Mouse (Mus musculus) urinary bladder, postnatal 0 days (tissue): Measurements from ENCODE around the gene Dmrtc2. TPM values are rescaled to one million over a fixed set of nuclear protein-coding genes. Genes with fewer than 3 reads are reported as not detected.

Source experiments
- polyA plus RNA-seq: library from polyadenylated mRNA; unstranded; fragments of >200 nt; fragmentation: Nextera tagmentation; extraction: Ambion mirVana; gene quantifications from 2 replicates; pipeline ENCODE4 v1.2.1, GENCODE M21; 2015

The Dmrtc2 gene
- not detected in 2 replicates for polyA plus RNA-seq

GRCm38 (mm10) chr7:24869532-24870165 is at the start of gene Dmrtc2, which contains the start of gene Lypd4:
Gene Dmrtc2 (plus strand): TSS chr7:24870057.
Gene Lypd4 (minus strand): TSS chr7:24869941.

GRCm38 (mm10) chr7:24861913-24862312 is 7.9 kb upstream of the Dmrtc2 start, which contains the start of gene Gm9844:
Gene Gm9844 (plus strand): TSS chr7:24862213.

GRCm38 (mm10) chr7:24883896-24884692 is 14.2 kb downstream of the Dmrtc2 start, which contains the start of gene Rps19:
Gene Rps19 (plus strand): TSS chr7:24884371.

GRCm38 (mm10) chr7:24897224-24897623 is 27.4 kb downstream of the Dmrtc2 start, which contains the start of gene Cd79a:
Gene Cd79a (plus strand): TSS chr7:24897381.

GRCm38 (mm10) chr7:24902630-24903443 is 33.0 kb downstream of the Dmrtc2 start, which contains the start of gene Arhgef1:
Gene Arhgef1 (plus strand): TSS chr7:24902912.

Other genes starting within 250 kb of the Dmrtc2 start
- 8.4 and 12.9 TPM in 2 replicates for gene Lypd3, start 233.5 kb upstream of the Dmrtc2 start, polyA plus RNA-seq
- gene Tex101, start 193.4 kb upstream of the Dmrtc2 start, polyA plus RNA-seq, result not detected in 2 replicates
- not detected in 2 replicates for gene BC049730, start 160.8 kb upstream of the Dmrtc2 start, polyA plus RNA-seq
- gene Gm4763, start 143.1 kb upstream of the Dmrtc2 start, polyA plus RNA-seq, result not detected in 2 replicates
- gene Cd177, start 109.7 kb upstream of the Dmrtc2 start, polyA plus RNA-seq, result 0.82 TPM in 1 of 2 replicates, not detected in the other
- gene Ceacam10, start 92.9 kb upstream of the Dmrtc2 start, polyA plus RNA-seq, result 0.45 TPM in 1 of 2 replicates, not detected in the other
- 10.0 and 14.4 TPM in 2 replicates for gene Gm9844, start 7.8 kb upstream of the Dmrtc2 start, polyA plus RNA-seq
- not detected in 2 replicates for gene Lypd4, start 116 bp upstream of the Dmrtc2 start, polyA plus RNA-seq
- gene Rps19, start 14.3 kb downstream of the Dmrtc2 start, polyA plus RNA-seq, result 1,704 and 2,076 TPM in 2 replicates
- gene Cd79a, start 27.3 kb downstream of the Dmrtc2 start, polyA plus RNA-seq, result 0.23 and 0.60 TPM in 2 replicates
- 58.8 and 65.4 TPM in 2 replicates for gene Arhgef1, start 32.9 kb downstream of the Dmrtc2 start, polyA plus RNA-seq
- gene Gm4881, start 74.4 kb downstream of the Dmrtc2 start, polyA plus RNA-seq, result not detected in 2 replicates
- 315 and 376 TPM in 2 replicates for gene Rabac1, start 102.7 kb downstream of the Dmrtc2 start, polyA plus RNA-seq
- gene Atp1a3, start 135.9 kb downstream of the Dmrtc2 start, polyA plus RNA-seq, result 1.2 and 4.7 TPM in 2 replicates
- 2.3 and 2.5 TPM in 2 replicates for gene Grik5, start 202.3 kb downstream of the Dmrtc2 start, polyA plus RNA-seq
- gene Zfp574, start 202.5 kb downstream of the Dmrtc2 start, polyA plus RNA-seq, result 12.6 and 13.3 TPM in 2 replicates